Mouse (Mus musculus) CH12.LX (cell line): ENCODE data around the gene Atp4b. TPM values are rescaled to one million over a fixed set of nuclear protein-coding genes. Genes with fewer than 3 reads are reported as not detected.

Experiments used
- DNase-seq: peaks from one replicate; pipeline ENCODE4 v3.0.0-alpha.2; 2013; ENCODE audit errors: extremely low read depth
- H3K27ac ChIP-seq: 2 replicates; pipeline ENCODE4 v1.5.1; 2012; ENCODE audit warnings: low read depth, mild to moderate bottlenecking, control low read depth, moderate library complexity; ENCODE audit not compliant: insufficient read depth
- H3K27me3 ChIP-seq: replicated peaks from 2 replicates; pipeline ENCODE3; 2012; ENCODE audit warnings: inconsistent platforms
- H3K36me3 ChIP-seq, 2 experiments: replicated peaks in 1 of 2; 2 replicates each; pipeline versions ENCODE3 to v1.6.1; 2012; ENCODE audit warnings: inconsistent platforms in 1 of 2, low read length in 1 of 2, mild to moderate bottlenecking in 1 of 2, mixed read lengths in 1 of 2, moderate library complexity in 1 of 2; ENCODE audit not compliant: control insufficient read depth in 1 of 2, insufficient read depth in 1 of 2
- H3K4me1 ChIP-seq, 2 experiments: 2 replicates each; pipeline ENCODE4 v1.6.1; 2012; ENCODE audit warnings: inconsistent platforms in 1 of 2, moderate library complexity in 1 of 2; ENCODE audit not compliant: insufficient read depth in 2 of 2, control insufficient read depth in 1 of 2
- H3K4me2 ChIP-seq: 2 replicates; pipeline ENCODE4 v1.6.1; 2012; ENCODE audit warnings: low read depth, mild to moderate bottlenecking, control low read depth; ENCODE audit not compliant: poor library complexity, insufficient read depth, severe bottlenecking
- H3K4me3 ChIP-seq, 3 experiments: fragments of 150-350 bp in 1 of 3; sonication (generic) in 1 of 3; replicated peaks in 1 of 3; 2 replicates each; pipeline versions ENCODE3 to v1.5.1; 2011 to 2012; ENCODE audit warnings: low read depth in 2 of 3, low read length in 2 of 3, mild to moderate bottlenecking in 2 of 3, moderate library complexity in 2 of 3, control low read depth in 1 of 3, improper control_type of control experiment in 1 of 3, inconsistent platforms in 1 of 3, mixed read lengths in 1 of 3; ENCODE audit not compliant: poor library complexity in 1 of 3
- H3K79me2 ChIP-seq: replicated peaks from 2 replicates; pipeline ENCODE4 v1.6.1; 2012; ENCODE audit warnings: mild to moderate bottlenecking, moderate library complexity; ENCODE audit not compliant: control insufficient read depth, poor library complexity, insufficient read depth, severe bottlenecking; ENCODE audit errors: extremely low read depth
- H3K9ac ChIP-seq: 2 replicates; pipeline ENCODE4 v1.6.1; 2012; ENCODE audit warnings: low read depth, mild to moderate bottlenecking, control low read depth, moderate library complexity; ENCODE audit not compliant: insufficient read depth
- H3K9me3 ChIP-seq: replicated peaks from 2 replicates; pipeline ENCODE3; 2012; ENCODE audit warnings: low read length, inconsistent platforms, mixed read lengths
- CTCF ChIP-seq, 2 experiments: IDR thresholded peaks in 1 of 2; conservative IDR thresholded peaks in 1 of 2; 2 replicates each; pipeline ENCODE4 v1.5.1; 2011 to 2012; ENCODE audit warnings: low read depth in 2 of 2, low read length in 2 of 2, improper control_type of control experiment in 1 of 2, inconsistent platforms in 1 of 2, mild to moderate bottlenecking in 1 of 2, moderate library complexity in 1 of 2
- E2F4 ChIP-seq: IDR thresholded peaks from 2 replicates; pipeline ENCODE4 v1.6.1; 2011; ENCODE audit warnings: low read depth, low read length, improper control_type of control experiment; ENCODE audit not compliant: insufficient replicate concordance
- ETS1 ChIP-seq: conservative IDR thresholded peaks from 2 replicates; pipeline ENCODE4 v1.6.1; 2012; ENCODE audit warnings: low read depth, mild to moderate bottlenecking, inconsistent platforms, low read length, improper control_type of control experiment, moderate library complexity
- HCFC1 ChIP-seq: IDR thresholded peaks from 2 replicates; pipeline ENCODE4 v1.6.1; 2012; ENCODE audit warnings: low read depth, mild to moderate bottlenecking, inconsistent platforms, low read length, improper control_type of control experiment
- JUN ChIP-seq: IDR thresholded peaks from 2 replicates; pipeline ENCODE4 v1.6.1; 2011; ENCODE audit warnings: low read depth, mild to moderate bottlenecking, low read length, improper control_type of control experiment, moderate library complexity; ENCODE audit not compliant: insufficient read depth
- JUND ChIP-seq: conservative IDR thresholded peaks from 2 replicates; pipeline ENCODE4 v1.6.1; 2011; ENCODE audit warnings: low read depth, low read length, improper control_type of control experiment
- KAT2A ChIP-seq: IDR thresholded peaks from 2 replicates; pipeline ENCODE4 v1.6.1; 2012; ENCODE audit warnings: low read length, improper control_type of control experiment, inconsistent platforms; ENCODE audit not compliant: insufficient replicate concordance
- MAFK ChIP-seq: IDR thresholded peaks from 2 replicates; pipeline ENCODE4 v1.6.1; 2011; ENCODE audit warnings: low read length, improper control_type of control experiment; ENCODE audit not compliant: insufficient replicate concordance
- MAX ChIP-seq: IDR thresholded peaks from 2 replicates; pipeline ENCODE4 v1.6.1; 2011; ENCODE audit warnings: low read length, improper control_type of control experiment
- MYC ChIP-seq: IDR thresholded peaks from 2 replicates; pipeline ENCODE4 v1.6.1; 2011; ENCODE audit warnings: low read depth, mild to moderate bottlenecking, improper control_type of control experiment, low read length
- NELFE ChIP-seq: IDR thresholded peaks from 2 replicates; pipeline ENCODE4 v1.6.1; 2011; ENCODE audit warnings: low read depth, low read length, improper control_type of control experiment
- NRF1 ChIP-seq: IDR thresholded peaks from 2 replicates; pipeline ENCODE4 v1.6.1; 2014; ENCODE audit warnings: low read depth, mild to moderate bottlenecking, inconsistent platforms, low read length, improper control_type of control experiment, moderate library complexity
- PAX5 ChIP-seq: IDR thresholded peaks from 2 replicates; pipeline ENCODE4 v1.6.1; 2012; ENCODE audit warnings: low read length, inconsistent platforms, mixed read lengths
- RCOR1 ChIP-seq: conservative IDR thresholded peaks from 2 replicates; pipeline ENCODE4 v1.6.1; 2012; ENCODE audit warnings: low read depth, mild to moderate bottlenecking, inconsistent platforms, low read length, improper control_type of control experiment
- SIN3A ChIP-seq: IDR thresholded peaks from 2 replicates; pipeline ENCODE4 v1.6.1; 2012; ENCODE audit warnings: low read length, improper control_type of control experiment, inconsistent platforms
- UBTF ChIP-seq: IDR thresholded peaks from 2 replicates; pipeline ENCODE4 v1.6.1; 2012; ENCODE audit warnings: low read depth, mild to moderate bottlenecking, inconsistent platforms, low read length, improper control_type of control experiment, moderate library complexity
- USF2 ChIP-seq: conservative IDR thresholded peaks from 2 replicates; pipeline ENCODE4 v1.6.1; 2011; ENCODE audit warnings: low read depth, low read length, improper control_type of control experiment
- ZKSCAN1 ChIP-seq: IDR thresholded peaks from 2 replicates; pipeline ENCODE4 v1.6.1; 2012; ENCODE audit warnings: low read depth, inconsistent platforms, low read length, improper control_type of control experiment, borderline replicate concordance
- dilution Hi-C: fragments of 300-500 bp; cut with MboI; formaldehyde crosslinking; loops from 2 replicates; pipeline ENCODE4 v1.14.3; 2020; ENCODE audit warnings: low sequenced_read_pairs; ENCODE audit not compliant: extremely low pct_unique_long_range_greater_than_20kb, extremely low pct_ligation_motif_present
- in situ Hi-C: fragments of 300-500 bp; cut with MboI; formaldehyde crosslinking; loops from 3 replicates; pipeline ENCODE4 v1.14.3; 2019; ENCODE audit warnings: low sequenced_read_pairs, low pct_ligation_motif_present, low pct_unique_long_range_greater_than_20kb, mixed read lengths
- polyA plus RNA-seq: library from polyadenylated mRNA; unstranded; fragments of >175 nt; gene quantifications from 2 replicates; pipeline ENCODE4 v1.2.1, GENCODE M21; 2012; ENCODE audit warnings: low read depth; ENCODE audit not compliant: insufficient read length
- total RNA-seq, 2 experiments: library from RNA; depleted of rRNA; stranded (reverse); fragments of 300-350 nt in 1 of 2; fragments of >200 nt in 1 of 2; gene quantifications; 2 replicates each; pipeline ENCODE4 v1.2.3; 2012 to 2014

Atp4b gene
- total and polyA plus RNA-seq, 3 experiments = not detected

DNA sequence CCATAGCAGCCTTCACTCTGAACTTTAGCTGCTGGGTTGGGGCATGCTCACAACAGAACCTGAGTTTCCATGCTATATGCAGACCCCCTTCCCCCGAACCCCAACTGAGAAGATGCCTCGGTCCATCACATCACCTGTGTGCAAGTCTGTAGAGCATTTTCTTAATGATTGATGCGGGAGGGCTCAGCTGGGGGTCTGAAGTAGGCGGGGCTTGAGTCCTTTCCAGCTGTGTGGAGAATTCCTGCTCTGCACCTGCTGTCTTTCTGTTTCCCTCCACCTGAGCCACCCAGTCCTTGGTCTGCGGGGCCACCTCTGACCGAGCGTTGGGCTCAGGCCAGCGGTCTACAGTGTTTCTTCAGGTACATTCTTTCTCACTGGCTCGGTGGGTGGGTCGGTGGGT, 38.3 kb upstream of the Atp4b start, which contains the start of gene Tmem255b:
Gene Tmem255b (plus strand): TSS at position 301 of the 400 bp plus-strand sequence.
- H3K4me2 ChIP-seq = no peak within 1 kb of the TSS

DNA sequence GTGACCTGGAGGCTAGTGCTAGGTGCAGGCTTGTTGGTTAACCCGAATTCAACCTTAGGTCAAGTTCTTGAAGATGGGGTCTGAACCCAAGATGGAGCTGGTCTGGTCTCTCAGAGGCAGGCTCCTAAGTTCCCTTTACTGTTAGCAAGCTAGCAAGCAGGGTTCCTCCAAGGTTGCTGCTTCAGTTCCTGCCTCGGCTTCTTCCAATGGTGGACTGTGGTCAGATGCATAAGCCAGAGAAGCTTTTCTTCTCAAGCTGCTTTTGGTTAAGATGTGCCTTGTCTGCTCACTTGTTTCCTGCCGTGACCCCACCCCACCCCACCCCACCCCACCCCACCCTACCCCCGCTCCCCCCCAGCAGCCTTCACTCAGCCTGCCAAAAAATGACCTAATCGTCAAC, 36.5 kb upstream of the Atp4b start:
- Histone ChIP-seq H3K27me3 (peaks cover 89% of the 10 kb centered on the region), H3K9me3 (peaks cover 5% of the 10 kb centered on the region), H3K4me1 (peaks cover 0 to 1% of the 10 kb centered on the region in 2 experiments; a peak in 1 of 4 replicates), H3K9ac (no peak overlapping the region), H3K4me2 (no peak overlapping the region), H3K79me2 (no peaks in the 10 kb centered on the region), H3K4me3 (no peak overlapping the region), H3K27ac (no peak overlapping the region), H3K36me3 (no peaks in the 10 kb centered on the region)
- dilution Hi-C loops (no loop called here), in situ Hi-C loops (no loop called here)
- TF ChIP-seq RCOR1 = no peak
- TF ChIP-seq KAT2A = no peak
- DNase-seq = no peak

More for the DNA sequence above, 38.3 kb upstream of the Atp4b start, which contains the start of gene Tmem255b:
- dilution Hi-C loops = no loop called here
- no peak for DNase-seq
- Histone ChIP-seq H3K4me3 (no peak within 1 kb of the TSS), H3K27me3 (peaks cover 91% of the 10 kb centered on the region), H3K9me3 (peaks cover 5% of the 10 kb centered on the region), H3K9ac (no peak within 1 kb of the TSS), H3K36me3 (no peaks in the 10 kb centered on the region), H3K4me1 (no peaks in the 10 kb centered on the region), H3K27ac (no peak within 1 kb of the TSS), H3K79me2 (no peaks in the 10 kb centered on the region)
- in situ Hi-C loops = no loop called here
- TF ChIP-seq E2F4 = no peak
- TF ChIP-seq NRF1 = no peak
- no peak for TF ChIP-seq JUN
- TF ChIP-seq MAFK = no peak
- TF ChIP-seq HCFC1 = no peak
- no peak for TF ChIP-seq PAX5
- no peak for TF ChIP-seq SIN3A
- TF ChIP-seq USF2 = no peak
- TF ChIP-seq MAX = no peak
- no peak for TF ChIP-seq NELFE
- no peak for TF ChIP-seq MYC
- TF ChIP-seq ETS1 = no peak
- TF ChIP-seq ZKSCAN1 = no peak
- no peak for TF ChIP-seq UBTF
- TF ChIP-seq RCOR1 = no peak
- TF ChIP-seq CTCF (conservative IDR thresholded peaks at IDR 0.05 in 1 of 2, IDR thresholded peaks at IDR 0.05 in 1 of 2; ENCODE audit: low read depth in 2 of 2, low read length in 2 of 2) = no peak
- TF ChIP-seq JUND = no peak
